Mouse (Mus musculus) c-Kit-positive CD71-positive TER-119-negative erythroid progenitor cells, embryonic 14.5 days (primary cell): ENCODE measurements around the gene Rundc3a.

Experiments
- DNase-seq: peaks from one replicate; pipeline ENCODE4 v3.0.0-alpha.2; 2013; ENCODE audit warnings: low read depth

Gene Rundc3a

GRCm38 (mm10) chr11:102449043-102450008, 56.1 kb downstream of the Rundc3a start:
- DNase-seq, result no peak
